Mouse (Mus musculus): ENCODE results near the gene Gm10337. TPM values are rescaled to one million over a fixed set of nuclear protein-coding genes. Genes with fewer than 3 reads are reported as not detected.

Gene Gm10337
- polyA plus RNA-seq, 1 experiment: not detected

DNA sequence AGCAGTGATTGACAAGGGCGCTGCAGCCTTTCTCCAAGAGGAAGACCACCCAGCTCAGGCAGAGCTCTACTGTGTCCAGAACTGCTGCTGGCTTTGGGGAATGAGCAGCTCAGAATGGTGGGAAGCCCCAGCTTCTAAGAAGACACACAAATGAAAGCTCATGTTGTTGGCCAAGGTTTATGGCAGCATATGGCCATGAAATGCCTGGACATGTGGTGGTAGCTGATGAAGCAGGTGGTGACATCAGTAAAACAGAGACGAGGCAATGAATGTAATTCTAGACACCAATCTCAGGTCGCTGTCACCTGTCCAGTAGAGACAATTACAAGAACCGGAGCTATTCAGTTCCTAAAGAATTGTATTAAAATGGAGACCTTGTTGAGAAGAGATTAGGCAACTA is 41.3 kb downstream of the Gm10337 start:
- no peak overlapping the region for H3K4me2 ChIP-seq (ENCODE audit: low read depth)
- H3K36me3 ChIP-seq (ENCODE audit: control insufficient read depth, insufficient read depth): peaks cover 66% of the 10 kb centered on the region
- no peaks in the 10 kb centered on the region for H3K27me3 ChIP-seq (ENCODE audit: control insufficient read depth, insufficient read depth, insufficient read length)
- H3ac ChIP-seq (ENCODE audit: control insufficient read depth, insufficient read length): no peak overlapping the region
- TF ChIP-seq E2F4 (IDR thresholded peaks at IDR 0.05; ENCODE audit: insufficient read depth) (no peak), POLR2A (IDR thresholded peaks at IDR 0.05; ENCODE audit: insufficient read length, low read depth) (no peak), USF1 (IDR thresholded peaks at IDR 0.05; ENCODE audit: low read depth) (no peak), TCF3 (IDR thresholded peaks at IDR 0.05; ENCODE audit: insufficient read length, low read depth) (no peak), TCF12 (IDR thresholded peaks at IDR 0.05; ENCODE audit: insufficient read depth, poor library complexity, severe bottlenecking) (no peak), MYOD1 (IDR thresholded peaks at IDR 0.05; ENCODE audit: control insufficient read depth in 1 of 3, insufficient read length in 2 of 3, low read depth in 2 of 3) (no peak), SRF (IDR thresholded peaks at IDR 0.05; ENCODE audit: control insufficient read depth, insufficient read length, low read depth) (no peak), REST (IDR thresholded peaks at IDR 0.05; ENCODE audit: insufficient read depth, insufficient read length) (no peak), CEBPB (IDR thresholded peaks at IDR 0.05; ENCODE audit: insufficient read depth, poor library complexity, severe bottlenecking) (no peak), MYOG (IDR thresholded peaks at IDR 0.05; ENCODE audit: control insufficient read depth in 1 of 3, insufficient read depth in 1 of 3, insufficient read length in 2 of 3, low read depth in 2 of 3) (no peak), POLR2AphosphoS2 (IDR thresholded peaks at IDR 0.05; ENCODE audit: insufficient read length, low read depth) (no peak), MAX (IDR thresholded peaks at IDR 0.05; ENCODE audit: low read depth) (no peak)
- no peaks in the 10 kb centered on the region for H3K79me2 ChIP-seq (ENCODE audit: control insufficient read depth, insufficient read depth)
- H3K4me3 ChIP-seq: no peak overlapping the region

GRCm38 (mm10) chr15:102546246-102546645 is 42.7 kb downstream of the Gm10337 start:
- no peak for TF ChIP-seq REST (IDR thresholded peaks at IDR 0.05; ENCODE audit: insufficient read depth, insufficient read length)
- TF ChIP-seq POLR2A (IDR thresholded peaks at IDR 0.05; ENCODE audit: insufficient read length, low read depth): no peak
- no peak for TF ChIP-seq MYOG (IDR thresholded peaks at IDR 0.05; ENCODE audit: control insufficient read depth in 1 of 3, insufficient read depth in 1 of 3, insufficient read length in 2 of 3, low read depth in 2 of 3)
- TF ChIP-seq USF1 (IDR thresholded peaks at IDR 0.05; ENCODE audit: low read depth): no peak
- TF ChIP-seq TCF3 (IDR thresholded peaks at IDR 0.05; ENCODE audit: insufficient read length, low read depth): no peak
- TF ChIP-seq MYOD1 (IDR thresholded peaks at IDR 0.05; ENCODE audit: control insufficient read depth in 1 of 3, insufficient read length in 2 of 3, low read depth in 2 of 3): no peak
- no peak for TF ChIP-seq MAX (IDR thresholded peaks at IDR 0.05; ENCODE audit: low read depth)
- TF ChIP-seq CEBPB (IDR thresholded peaks at IDR 0.05; ENCODE audit: insufficient read depth, poor library complexity, severe bottlenecking): no peak
- TF ChIP-seq TCF12 (IDR thresholded peaks at IDR 0.05; ENCODE audit: insufficient read depth, poor library complexity, severe bottlenecking): no peak
- no peak for TF ChIP-seq POLR2AphosphoS2 (IDR thresholded peaks at IDR 0.05; ENCODE audit: insufficient read length, low read depth)
- no peak for TF ChIP-seq E2F4 (IDR thresholded peaks at IDR 0.05; ENCODE audit: insufficient read depth)
- TF ChIP-seq SRF (IDR thresholded peaks at IDR 0.05; ENCODE audit: control insufficient read depth, insufficient read length, low read depth): no peak
- H3K4me3 ChIP-seq: no peak overlapping the region

DNA sequence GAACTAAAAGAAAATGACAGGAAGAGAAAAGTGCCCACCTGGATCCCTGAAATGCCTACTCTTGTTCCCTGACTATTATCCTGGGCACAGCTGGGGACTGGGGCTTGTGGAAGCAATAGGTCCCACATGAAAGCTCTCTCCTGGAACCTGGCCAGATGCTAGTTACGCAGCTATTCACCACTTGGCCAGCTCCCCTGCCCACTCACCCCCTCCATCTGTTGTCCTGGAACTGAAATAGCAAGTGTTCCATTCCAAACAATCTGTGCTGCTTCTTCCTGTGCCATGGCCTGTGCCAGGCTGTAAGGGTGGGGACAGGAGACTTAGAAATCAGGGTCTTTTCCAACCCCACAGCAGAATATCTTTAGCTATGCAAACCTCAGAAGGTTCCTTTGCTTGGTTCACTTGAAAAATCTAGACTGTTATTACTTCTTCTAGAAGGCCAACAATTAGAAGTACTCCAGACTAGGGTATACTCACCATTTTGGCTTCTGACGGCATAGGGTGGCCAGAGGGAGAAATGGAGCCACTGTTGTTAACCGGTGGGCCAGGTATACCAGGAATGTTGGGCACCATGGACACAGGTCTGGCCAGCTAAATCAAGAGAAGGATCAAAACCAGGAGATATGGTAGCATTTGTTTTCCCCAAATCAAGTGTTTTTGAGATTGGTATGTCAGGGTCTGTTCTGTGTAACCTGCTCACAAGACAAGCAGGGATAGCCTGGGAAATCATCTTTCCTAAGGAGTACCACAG is 43.3 kb downstream of the Gm10337 start:
- Histone ChIP-seq H3K79me2 (ENCODE audit: control insufficient read depth, insufficient read depth) (no peaks in the 10 kb centered on the region), H3ac (ENCODE audit: control insufficient read depth, insufficient read length) (no peak overlapping the region), H3K27me3 (ENCODE audit: control insufficient read depth, insufficient read depth, insufficient read length) (no peaks in the 10 kb centered on the region), H3K4me2 (ENCODE audit: low read depth) (no peak overlapping the region), H3K36me3 (ENCODE audit: control insufficient read depth, insufficient read depth) (peaks cover 60% of the 10 kb centered on the region), H3K4me3 (no peak overlapping the region)
- TF ChIP-seq MYOG (IDR thresholded peaks at IDR 0.05; ENCODE audit: control insufficient read depth in 1 of 3, insufficient read depth in 1 of 3, insufficient read length in 2 of 3, low read depth in 2 of 3) (peak in 2 of 3 experiments; percentile 38 to 74), CEBPB (IDR thresholded peaks at IDR 0.05; ENCODE audit: insufficient read depth, poor library complexity, severe bottlenecking) (no peak), MYOD1 (IDR thresholded peaks at IDR 0.05; ENCODE audit: control insufficient read depth in 1 of 3, insufficient read length in 2 of 3, low read depth in 2 of 3) (peak in 2 of 3 experiments; percentile 62 to 81), POLR2AphosphoS2 (IDR thresholded peaks at IDR 0.05; ENCODE audit: insufficient read length, low read depth) (no peak)

More at GRCm38 (mm10) chr15:102546246-102546645, 42.7 kb downstream of the Gm10337 start:
- H3K79me2 ChIP-seq (ENCODE audit: control insufficient read depth, insufficient read depth): no peaks in the 10 kb centered on the region
- H3K27me3 ChIP-seq (ENCODE audit: control insufficient read depth, insufficient read depth, insufficient read length): no peaks in the 10 kb centered on the region
- H3K36me3 ChIP-seq (ENCODE audit: control insufficient read depth, insufficient read depth): peaks cover 58% of the 10 kb centered on the region
- no peak overlapping the region for H3ac ChIP-seq (ENCODE audit: control insufficient read depth, insufficient read length)
- H3K4me2 ChIP-seq (ENCODE audit: low read depth): no peak overlapping the region

- Histone ChIP-seq H3K4me2 (ENCODE audit: low read depth) (no peak overlapping the region), H3K36me3 (ENCODE audit: control insufficient read depth, insufficient read depth) (peaks cover 64% of the 10 kb centered on the region), H3K27me3 (ENCODE audit: control insufficient read depth, insufficient read depth, insufficient read length) (no peaks in the 10 kb centered on the region), H3ac (ENCODE audit: control insufficient read depth, insufficient read length) (no peak overlapping the region), H3K4me3 (no peak overlapping the region), H3K79me2 (ENCODE audit: control insufficient read depth, insufficient read depth) (no peaks in the 10 kb centered on the region)
- TF ChIP-seq TCF12 (IDR thresholded peaks at IDR 0.05; ENCODE audit: insufficient read depth, poor library complexity, severe bottlenecking) (no peak), POLR2A (IDR thresholded peaks at IDR 0.05; ENCODE audit: insufficient read length, low read depth) (no peak), USF1 (IDR thresholded peaks at IDR 0.05; ENCODE audit: low read depth) (no peak), CEBPB (IDR thresholded peaks at IDR 0.05; ENCODE audit: insufficient read depth, poor library complexity, severe bottlenecking) (no peak), MYOG (IDR thresholded peaks at IDR 0.05; ENCODE audit: control insufficient read depth in 1 of 3, insufficient read depth in 1 of 3, insufficient read length in 2 of 3, low read depth in 2 of 3) (no peak), POLR2AphosphoS2 (IDR thresholded peaks at IDR 0.05; ENCODE audit: insufficient read length, low read depth) (no peak), REST (IDR thresholded peaks at IDR 0.05; ENCODE audit: insufficient read depth, insufficient read length) (no peak)
Measured at GRCm38 (mm10) chr15:102547478-102547877, 44.0 kb downstream of the Gm10337 start.
